Mouse (Mus musculus): ENCODE results near the gene Resp18. TPM values are rescaled to one million over a fixed set of nuclear protein-coding genes. Genes with fewer than 3 reads are reported as not detected.

Resp18 gene
- total RNA-seq, 2 experiments from 2014 or later: 72.5 to 81.7 TPM

Other genes with a start within 250 kb of the Resp18 start
- 1 to 10 TPM; 1.9 to 2.7 TPM for gene Nhej1, start 153.2 kb downstream of the Resp18 start, total RNA-seq (2021)
- under 1 TPM in 1 of 2 experiments, not detected in 1; 0.21 TPM for gene Slc23a3, start 144.5 kb downstream of the Resp18 start, total RNA-seq (2021)
- gene Cnppd1, start 135.7 kb downstream of the Resp18 start, total RNA-seq (2021): 10 to 100 TPM; 31.7 to 33.4 TPM
- gene Retreg2, start 135.6 kb downstream of the Resp18 start, total RNA-seq (2021): 100 to 1,000 TPM; 151 to 153 TPM
- gene Zfand2b, start 109.8 kb downstream of the Resp18 start, total RNA-seq (2021): 10 to 100 TPM; 20.2 to 21.3 TPM
- gene Abcb6, start 98.0 kb downstream of the Resp18 start, total RNA-seq (2021): 10 to 100 TPM; 45.6 to 47.0 TPM
- 10 to 100 TPM; 18.2 to 19.3 TPM for gene Ankzf1, start 86.3 kb downstream of the Resp18 start, total RNA-seq (2021)
- gene Atg9a, start 86.2 kb downstream of the Resp18 start, total RNA-seq (2021): 100 to 1,000 TPM; 111 to 119 TPM
- gene Glb1l, start 67.6 kb downstream of the Resp18 start, total RNA-seq (2021): 10 to 100 TPM; 18.3 to 22.1 TPM
- 10 to 100 TPM; 94.4 to 95.0 TPM for gene Stk16, start 67.6 kb downstream of the Resp18 start, total RNA-seq (2021)
- gene Tuba4a, start 58.5 kb downstream of the Resp18 start, total RNA-seq (2021): 100 to 1,000 TPM; 456 to 464 TPM
- not detected for gene A630095N17Rik, start 46.3 kb downstream of the Resp18 start, total RNA-seq (2021)
- 10 to 100 TPM; 64.1 to 69.0 TPM for gene Dnajb2, start 42.0 kb downstream of the Resp18 start, total RNA-seq (2021)
- 100 to 1,000 TPM; 257 to 262 TPM for gene Ptprn, start 13.9 kb downstream of the Resp18 start, total RNA-seq (2021)
- gene Dnpep, start 39.6 kb upstream of the Resp18 start, total RNA-seq (2021): 10 to 100 TPM; 60.6 to 67.1 TPM
- gene Des, start 81.9 kb upstream of the Resp18 start, total RNA-seq (2021): 1 to 10 TPM; 1.5 TPM
- gene Speg, start 96.9 kb upstream of the Resp18 start, total RNA-seq (2021): 100 to 1,000 TPM; 182 to 186 TPM
- 10 to 100 TPM; 51.9 to 53.7 TPM for gene Gmppa, start 157.5 kb upstream of the Resp18 start, total RNA-seq (2021)
- 10 to 100 TPM; 17.2 to 22.0 TPM for gene Asic4, start 172.0 kb upstream of the Resp18 start, total RNA-seq (2021)
- 10 to 100 TPM; 79.8 to 80.6 TPM for gene Chpf, start 200.9 kb upstream of the Resp18 start, total RNA-seq (2021)
- 10 to 100 TPM; 58.2 to 59.3 TPM for gene Tmem198, start 201.1 kb upstream of the Resp18 start, total RNA-seq (2021)
- gene Obsl1, start 228.0 kb upstream of the Resp18 start, total RNA-seq (2021): 10 to 100 TPM; 35.1 to 39.4 TPM
- 10 to 100 TPM; 36.9 to 37.2 TPM for gene Inha, start 228.7 kb upstream of the Resp18 start, total RNA-seq (2021)
- gene Stk11ip, start 243.1 kb upstream of the Resp18 start, total RNA-seq (2021): 10 to 100 TPM; 29.4 to 29.7 TPM

Measured in left cerebral cortex, postnatal 10 days (tissue).